Mouse (Mus musculus): ENCODE results near the gene Nfic. TPM values are rescaled to one million over a fixed set of nuclear protein-coding genes. Genes with fewer than 3 reads are reported as not detected.

Gene Nfic
- total RNA-seq, 2 experiments from 2014 or later = 8.2 to 23.8 TPM

- peak; percentile 48 for ATAC-seq (replicated peaks; ENCODE audit: low FRiP score, poor library complexity, severe bottlenecking)
These were observed 103.7 kb downstream of the Nfic start for GRCm38 (mm10) chr10:81351678-81352291.

- ATAC-seq (replicated peaks; ENCODE audit: low FRiP score, poor library complexity, severe bottlenecking) = peak; percentile 80
These were observed 104.9 kb downstream of the Nfic start, which contains the start of gene Hmg20b for GRCm38 (mm10) chr10:81350351-81351063. Hmg20b (minus strand) TSS chr10:81350480.

GRCm38 (mm10) chr10:81349961-81350350 lies 105.5 kb downstream of the Nfic start:
- no peak for ATAC-seq (replicated peaks; ENCODE audit: low FRiP score, poor library complexity, severe bottlenecking)

- ATAC-seq (replicated peaks; ENCODE audit: low FRiP score, poor library complexity, severe bottlenecking) = peak; percentile 60
These were observed 106.3 kb downstream of the Nfic start for GRCm38 (mm10) chr10:81349146-81349545.

- peak; percentile 59 for ATAC-seq (replicated peaks; ENCODE audit: low FRiP score, poor library complexity, severe bottlenecking)
These were observed 108.9 kb downstream of the Nfic start for GRCm38 (mm10) chr10:81346453-81347067.

Other genes starting within 250 kb of the Nfic start
Only the 30 nearest of the 31 such genes appear.
- gene Atcay, start 224.8 kb downstream of the Nfic start, total RNA-seq (2015; ENCODE audit: low replicate concordance) = not detected in 2 replicates
- not detected in 2 replicates for gene Atcay, start 224.8 kb downstream of the Nfic start, total RNA-seq (2017; ENCODE audit: low replicate concordance)
- not detected in 2 replicates for gene Zfr2, start 222.5 kb downstream of the Nfic start, total RNA-seq (2015; ENCODE audit: low replicate concordance)
- not detected in 2 replicates for gene Zfr2, start 222.5 kb downstream of the Nfic start, total RNA-seq (2017; ENCODE audit: low replicate concordance)
- gene Matk, start 202.7 kb downstream of the Nfic start, total RNA-seq (2015; ENCODE audit: low replicate concordance) = 0.42 and 0.96 TPM in 2 replicates
- 4.3 TPM in 2 replicates for gene Matk, start 202.7 kb downstream of the Nfic start, total RNA-seq (2017; ENCODE audit: low replicate concordance)
- gene Mrpl54, start 188.7 kb downstream of the Nfic start, total RNA-seq (2015; ENCODE audit: low replicate concordance) = 6.3 and 56.3 TPM in 2 replicates
- gene Mrpl54, start 188.7 kb downstream of the Nfic start, total RNA-seq (2017; ENCODE audit: low replicate concordance) = 23.1 and 36.6 TPM in 2 replicates
- gene Apba3, start 188.7 kb downstream of the Nfic start, total RNA-seq (2015; ENCODE audit: low replicate concordance) = 3.3 and 4.4 TPM in 2 replicates
- gene Apba3, start 188.7 kb downstream of the Nfic start, total RNA-seq (2017; ENCODE audit: low replicate concordance) = 4.3 and 10.8 TPM in 2 replicates
- 3.3 TPM in 1 of 2 replicates, not detected in the other for gene Tjp3, start 164.1 kb downstream of the Nfic start, total RNA-seq (2015; ENCODE audit: low replicate concordance)
- 0.60 and 1.7 TPM in 2 replicates for gene Tjp3, start 164.1 kb downstream of the Nfic start, total RNA-seq (2017; ENCODE audit: low replicate concordance)
- 9.6 and 11.3 TPM in 2 replicates for gene Pip5k1c, start 162.7 kb downstream of the Nfic start, total RNA-seq (2015; ENCODE audit: low replicate concordance)
- 10.8 and 11.3 TPM in 2 replicates for gene Pip5k1c, start 162.7 kb downstream of the Nfic start, total RNA-seq (2017; ENCODE audit: low replicate concordance)
- 5.6 and 6.1 TPM in 2 replicates for gene Cactin, start 134.5 kb downstream of the Nfic start, total RNA-seq (2015; ENCODE audit: low replicate concordance)
- 18.0 and 27.7 TPM in 2 replicates for gene Cactin, start 134.5 kb downstream of the Nfic start, total RNA-seq (2017; ENCODE audit: low replicate concordance)
- gene Tbxa2r, start 126.9 kb downstream of the Nfic start, total RNA-seq (2015; ENCODE audit: low replicate concordance) = not detected in 2 replicates
- gene Tbxa2r, start 126.9 kb downstream of the Nfic start, total RNA-seq (2017; ENCODE audit: low replicate concordance) = not detected in 2 replicates
- not detected in 2 replicates for gene Gipc3, start 112.4 kb downstream of the Nfic start, total RNA-seq (2015; ENCODE audit: low replicate concordance)
- gene Gipc3, start 112.4 kb downstream of the Nfic start, total RNA-seq (2017; ENCODE audit: low replicate concordance) = not detected in 2 replicates
- gene Hmg20b, start 105.2 kb downstream of the Nfic start, total RNA-seq (2015; ENCODE audit: low replicate concordance) = 9.2 and 14.6 TPM in 2 replicates
- 14.1 and 30.2 TPM in 2 replicates for gene Hmg20b, start 105.2 kb downstream of the Nfic start, total RNA-seq (2017; ENCODE audit: low replicate concordance)
- gene Mfsd12, start 98.1 kb downstream of the Nfic start, total RNA-seq (2015; ENCODE audit: low replicate concordance) = 1.9 and 2.5 TPM in 2 replicates
- gene Mfsd12, start 98.1 kb downstream of the Nfic start, total RNA-seq (2017; ENCODE audit: low replicate concordance) = 8.7 and 10.6 TPM in 2 replicates
- gene 4930404N11Rik, start 89.8 kb downstream of the Nfic start, total RNA-seq (2015; ENCODE audit: low replicate concordance) = 15.6 and 27.0 TPM in 2 replicates
- gene 4930404N11Rik, start 89.8 kb downstream of the Nfic start, total RNA-seq (2017; ENCODE audit: low replicate concordance) = 35.7 and 41.5 TPM in 2 replicates
- gene Fzr1, start 77.1 kb downstream of the Nfic start, total RNA-seq (2015; ENCODE audit: low replicate concordance) = 286 and 325 TPM in 2 replicates
- gene Fzr1, start 77.1 kb downstream of the Nfic start, total RNA-seq (2017; ENCODE audit: low replicate concordance) = 463 and 486 TPM in 2 replicates
- 10.4 and 11.7 TPM in 2 replicates for gene Dohh, start 71.2 kb downstream of the Nfic start, total RNA-seq (2015; ENCODE audit: low replicate concordance)
- 32.5 and 33.7 TPM in 2 replicates for gene Dohh, start 71.2 kb downstream of the Nfic start, total RNA-seq (2017; ENCODE audit: low replicate concordance)
- gene Gm48551, start 71.2 kb downstream of the Nfic start, total RNA-seq (2015; ENCODE audit: low replicate concordance) = 2.5 and 3.7 TPM in 2 replicates
- 1.3 TPM in 1 of 2 replicates, not detected in the other for gene Gm48551, start 71.2 kb downstream of the Nfic start, total RNA-seq (2017; ENCODE audit: low replicate concordance)
- not detected in 2 replicates for gene Gm48552, start 66.6 kb downstream of the Nfic start, total RNA-seq (2015; ENCODE audit: low replicate concordance)
- gene Gm48552, start 66.6 kb downstream of the Nfic start, total RNA-seq (2017; ENCODE audit: low replicate concordance) = 5.6 TPM in 1 of 2 replicates, not detected in the other
- gene Smim24, start 62.6 kb downstream of the Nfic start, total RNA-seq (2015; ENCODE audit: low replicate concordance) = 5.4 TPM in 1 of 2 replicates, not detected in the other
- gene Smim24, start 62.6 kb downstream of the Nfic start, total RNA-seq (2017; ENCODE audit: low replicate concordance) = 1.8 and 3.8 TPM in 2 replicates
- gene Celf5, start 27.1 kb upstream of the Nfic start, total RNA-seq (2015; ENCODE audit: low replicate concordance) = not detected in 2 replicates
- gene Celf5, start 27.1 kb upstream of the Nfic start, total RNA-seq (2017; ENCODE audit: low replicate concordance) = 0.68 TPM in 1 of 2 replicates, not detected in the other
- 8.1 and 46.4 TPM in 2 replicates for gene Ncln, start 40.8 kb upstream of the Nfic start, total RNA-seq (2015; ENCODE audit: low replicate concordance)
- gene Ncln, start 40.8 kb upstream of the Nfic start, total RNA-seq (2017; ENCODE audit: low replicate concordance) = 10.8 and 12.8 TPM in 2 replicates
- gene S1pr4, start 44.5 kb upstream of the Nfic start, total RNA-seq (2015; ENCODE audit: low replicate concordance) = 2.9 and 4.6 TPM in 2 replicates
- 2.1 and 6.0 TPM in 2 replicates for gene S1pr4, start 44.5 kb upstream of the Nfic start, total RNA-seq (2017; ENCODE audit: low replicate concordance)
- 2.1 and 12.1 TPM in 2 replicates for gene Gna15, start 68.6 kb upstream of the Nfic start, total RNA-seq (2015; ENCODE audit: low replicate concordance)
- gene Gna15, start 68.6 kb upstream of the Nfic start, total RNA-seq (2017; ENCODE audit: low replicate concordance) = 6.3 and 14.8 TPM in 2 replicates
- 1.9 and 2.1 TPM in 2 replicates for gene Gna11, start 89.6 kb upstream of the Nfic start, total RNA-seq (2015; ENCODE audit: low replicate concordance)
- 5.9 and 10.9 TPM in 2 replicates for gene Gna11, start 89.6 kb upstream of the Nfic start, total RNA-seq (2017; ENCODE audit: low replicate concordance)
- gene Aes, start 103.9 kb upstream of the Nfic start, total RNA-seq (2015; ENCODE audit: low replicate concordance) = 68.5 and 77.8 TPM in 2 replicates
- 31.4 and 81.9 TPM in 2 replicates for gene Aes, start 103.9 kb upstream of the Nfic start, total RNA-seq (2017; ENCODE audit: low replicate concordance)
- gene Tle2, start 118.9 kb upstream of the Nfic start, total RNA-seq (2015; ENCODE audit: low replicate concordance) = not detected in 2 replicates
- gene Tle2, start 118.9 kb upstream of the Nfic start, total RNA-seq (2017; ENCODE audit: low replicate concordance) = not detected in 2 replicates
- gene Tle6, start 145.4 kb upstream of the Nfic start, total RNA-seq (2015; ENCODE audit: low replicate concordance) = 1.7 and 2.7 TPM in 2 replicates
- gene Tle6, start 145.4 kb upstream of the Nfic start, total RNA-seq (2017; ENCODE audit: low replicate concordance) = not detected in 2 replicates
- gene BC025920, start 150.6 kb upstream of the Nfic start, total RNA-seq (2015; ENCODE audit: low replicate concordance) = 2.9 and 6.0 TPM in 2 replicates
- 2.0 and 8.8 TPM in 2 replicates for gene BC025920, start 150.6 kb upstream of the Nfic start, total RNA-seq (2017; ENCODE audit: low replicate concordance)
- gene Sirt6, start 172.2 kb upstream of the Nfic start, total RNA-seq (2015; ENCODE audit: low replicate concordance) = 0.63 and 0.96 TPM in 2 replicates
- 0.56 and 3.7 TPM in 2 replicates for gene Sirt6, start 172.2 kb upstream of the Nfic start, total RNA-seq (2017; ENCODE audit: low replicate concordance)
- gene Ankrd24, start 172.9 kb upstream of the Nfic start, total RNA-seq (2015; ENCODE audit: low replicate concordance) = not detected in 2 replicates
- gene Ankrd24, start 172.9 kb upstream of the Nfic start, total RNA-seq (2017; ENCODE audit: low replicate concordance) = 0.28 and 1.1 TPM in 2 replicates
- gene Gm10778, start 193.4 kb upstream of the Nfic start, total RNA-seq (2015; ENCODE audit: low replicate concordance) = 0.63 and 1.9 TPM in 2 replicates
- gene Gm10778, start 193.4 kb upstream of the Nfic start, total RNA-seq (2017; ENCODE audit: low replicate concordance) = 1.4 TPM in 1 of 2 replicates, not detected in the other